Mouse (Mus musculus): ENCODE measurements around the gene Zbtb16. TPM values are rescaled to one million over a fixed set of nuclear protein-coding genes. Genes with fewer than 3 reads are reported as not detected.

The Zbtb16 gene
- total RNA-seq, 2 experiments from 2014 or later = 103 TPM

- DNase-seq (ENCODE audit: extremely low spot score in 1 of 2, low spot score in 1 of 2) = no peak
Observed at GRCm38 (mm10) chr9:48715042-48715441, 121.0 kb downstream of the Zbtb16 start.

DNA sequence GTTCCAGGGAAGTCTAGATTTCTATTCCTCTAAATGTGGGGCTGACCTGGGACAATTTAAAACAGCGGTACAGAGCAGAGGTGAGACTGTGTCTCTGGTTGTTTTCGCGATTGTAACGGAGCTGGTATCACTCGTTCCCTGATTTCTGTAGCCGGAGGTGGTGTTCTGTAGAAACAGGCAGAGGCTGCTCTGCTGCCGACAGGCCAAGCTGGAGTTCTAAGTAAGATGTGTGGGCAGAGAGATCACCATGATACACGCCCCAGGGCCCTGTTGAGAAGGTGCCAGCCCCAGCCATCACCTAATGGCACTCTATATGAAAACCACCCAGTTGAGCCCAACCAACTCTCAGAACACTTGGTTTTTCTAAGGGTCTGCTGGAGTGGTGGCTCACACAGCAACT lies 122.2 kb downstream of the Zbtb16 start:
- DNase-seq (ENCODE audit: extremely low spot score in 1 of 2, low spot score in 1 of 2) = no peak

- no peak for DNase-seq (ENCODE audit: extremely low spot score in 1 of 2, low spot score in 1 of 2)
Observed at GRCm38 (mm10) chr9:48712985-48713765, 122.8 kb downstream of the Zbtb16 start.

DNA sequence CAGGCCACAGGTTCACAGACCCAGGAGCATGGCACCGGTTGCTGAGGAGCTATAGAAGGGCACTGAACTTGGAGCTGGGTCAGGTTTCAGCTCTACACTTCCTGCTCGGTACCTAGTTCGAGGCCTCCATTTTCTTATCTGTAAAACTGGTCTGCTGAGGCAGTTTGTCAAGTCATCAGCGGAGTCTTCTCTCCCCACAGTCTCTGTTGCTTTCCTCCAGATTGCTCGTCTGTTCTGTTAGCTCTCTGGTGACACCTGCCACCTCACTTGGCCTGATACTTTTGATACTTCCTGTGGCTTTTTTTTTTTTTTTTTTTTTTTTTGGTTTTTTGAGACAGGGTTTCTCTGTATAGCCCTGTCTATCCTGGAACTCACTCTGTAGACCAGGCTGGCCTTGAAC lies 124.2 kb downstream of the Zbtb16 start:
- DNase-seq (ENCODE audit: extremely low spot score in 1 of 2, low spot score in 1 of 2) = no peak

- DNase-seq (ENCODE audit: extremely low spot score in 1 of 2, low spot score in 1 of 2) = no peak
Observed at GRCm38 (mm10) chr9:48711296-48711781, 124.7 kb downstream of the Zbtb16 start.

GRCm38 (mm10) chr9:48710355-48711295 lies 125.4 kb downstream of the Zbtb16 start:
- no peak for DNase-seq (ENCODE audit: extremely low spot score in 1 of 2, low spot score in 1 of 2)

- DNase-seq (ENCODE audit: extremely low spot score in 1 of 2, low spot score in 1 of 2) = no peak
Observed at GRCm38 (mm10) chr9:48707824-48708229, 128.2 kb downstream of the Zbtb16 start.

GRCm38 (mm10) chr9:48707134-48707823 lies 128.7 kb downstream of the Zbtb16 start:
- DNase-seq (ENCODE audit: extremely low spot score in 1 of 2, low spot score in 1 of 2) = no peak

- DNase-seq (ENCODE audit: extremely low spot score in 1 of 2, low spot score in 1 of 2) = no peak
Observed at GRCm38 (mm10) chr9:48701296-48701695, 134.7 kb downstream of the Zbtb16 start.

- no peak for DNase-seq (ENCODE audit: extremely low spot score in 1 of 2, low spot score in 1 of 2)
Observed at GRCm38 (mm10) chr9:48700871-48701270, 135.2 kb downstream of the Zbtb16 start.

GRCm38 (mm10) chr9:48697470-48697815 lies 138.6 kb downstream of the Zbtb16 start:
- no peak for DNase-seq (ENCODE audit: extremely low spot score in 1 of 2, low spot score in 1 of 2)

GRCm38 (mm10) chr9:48696731-48697469 lies 139.1 kb downstream of the Zbtb16 start:
- no peak for DNase-seq (ENCODE audit: extremely low spot score in 1 of 2, low spot score in 1 of 2)

DNA sequence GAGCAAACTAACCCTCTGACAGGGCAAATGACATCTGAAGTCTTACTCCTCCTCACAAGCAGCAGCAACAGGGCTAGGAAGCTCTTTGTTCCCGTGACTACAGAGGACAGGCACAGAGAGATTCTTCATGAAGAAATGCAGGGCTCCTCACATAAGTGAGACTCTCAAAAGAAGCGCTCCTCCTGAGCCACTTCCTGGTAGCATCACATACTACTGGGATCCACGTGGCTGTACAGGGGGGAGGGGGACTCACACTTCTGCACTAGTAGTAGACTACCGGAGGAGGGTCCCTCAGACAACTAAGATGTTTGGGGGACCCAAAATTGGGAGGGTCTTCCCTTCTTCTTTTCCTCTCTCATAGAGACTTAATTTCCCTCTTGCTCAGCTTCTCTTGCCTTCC lies 139.7 kb downstream of the Zbtb16 start:
- DNase-seq (ENCODE audit: extremely low spot score in 1 of 2, low spot score in 1 of 2) = no peak

GRCm38 (mm10) chr9:48695796-48696195 lies 140.2 kb downstream of the Zbtb16 start:
- no peak for DNase-seq (ENCODE audit: extremely low spot score in 1 of 2, low spot score in 1 of 2)

DNA sequence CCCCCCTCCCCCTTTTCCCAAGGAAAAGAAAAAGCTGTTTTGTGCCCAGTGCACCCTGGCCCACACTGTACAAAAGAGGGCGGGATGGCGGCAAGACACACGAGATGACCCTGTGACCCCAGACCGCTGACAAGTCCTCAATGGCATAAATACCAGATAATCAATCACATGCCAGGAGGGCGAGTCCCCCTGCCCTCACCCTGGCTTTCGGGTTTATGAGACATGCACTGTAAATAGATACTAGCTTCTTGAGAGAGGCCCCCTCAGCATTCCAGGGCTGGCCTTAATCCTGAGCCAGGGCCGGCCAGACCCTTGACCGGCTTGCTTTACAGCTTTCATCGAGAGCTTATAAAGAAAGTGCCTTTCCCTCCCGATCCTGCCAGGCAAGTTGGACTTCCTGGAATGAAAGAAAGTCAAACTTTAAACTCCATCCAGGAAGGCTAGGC lies 141.4 kb downstream of the Zbtb16 start:
- DNase-seq (ENCODE audit: extremely low spot score in 1 of 2, low spot score in 1 of 2) = no peak

DNA sequence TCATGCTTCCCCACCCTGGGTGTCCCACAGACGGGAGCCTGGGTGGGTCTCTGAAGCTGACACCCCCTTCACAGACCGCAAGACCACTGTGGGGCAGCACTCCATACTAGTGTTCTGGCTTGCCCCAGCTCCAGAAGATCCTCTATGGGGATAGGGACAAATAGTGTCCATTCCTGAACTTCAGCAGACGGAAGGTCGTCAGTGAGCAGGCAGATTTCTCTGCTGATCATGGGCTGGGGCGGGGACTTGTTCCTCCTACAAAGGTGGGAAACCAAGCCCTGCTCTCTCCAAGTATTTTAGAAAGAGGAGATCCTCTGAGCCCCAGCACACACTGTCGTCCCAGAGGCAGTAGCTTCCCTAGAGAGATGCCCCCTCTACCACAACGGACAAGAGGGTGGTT lies 142.3 kb downstream of the Zbtb16 start:
- DNase-seq (ENCODE audit: extremely low spot score in 1 of 2, low spot score in 1 of 2) = no peak

- no peak for DNase-seq (ENCODE audit: extremely low spot score in 1 of 2, low spot score in 1 of 2)
Observed at GRCm38 (mm10) chr9:48689718-48689980, 146.4 kb downstream of the Zbtb16 start.

- no peak for DNase-seq (ENCODE audit: extremely low spot score in 1 of 2, low spot score in 1 of 2)
Observed at GRCm38 (mm10) chr9:48688859-48689717, 146.9 kb downstream of the Zbtb16 start.

- no peak for DNase-seq (ENCODE audit: extremely low spot score in 1 of 2, low spot score in 1 of 2)
Observed at GRCm38 (mm10) chr9:48687891-48688290, 148.1 kb downstream of the Zbtb16 start.
